Mouse (Mus musculus) liver, embryonic 14.5 days (tissue): Measurements from ENCODE around the gene Galnt17.

ENCODE experiments used
- CTCF ChIP-seq: IDR thresholded peaks from 2 replicates; pipeline ENCODE4 v1.5.1; 2016; ENCODE audit warnings: antibody characterized with exemption, low read depth, control low read depth
- EP300 ChIP-seq: IDR thresholded peaks from 2 replicates; pipeline ENCODE4 v1.6.1; 2016; ENCODE audit warnings: antibody characterized with exemption, low read depth

DNA sequence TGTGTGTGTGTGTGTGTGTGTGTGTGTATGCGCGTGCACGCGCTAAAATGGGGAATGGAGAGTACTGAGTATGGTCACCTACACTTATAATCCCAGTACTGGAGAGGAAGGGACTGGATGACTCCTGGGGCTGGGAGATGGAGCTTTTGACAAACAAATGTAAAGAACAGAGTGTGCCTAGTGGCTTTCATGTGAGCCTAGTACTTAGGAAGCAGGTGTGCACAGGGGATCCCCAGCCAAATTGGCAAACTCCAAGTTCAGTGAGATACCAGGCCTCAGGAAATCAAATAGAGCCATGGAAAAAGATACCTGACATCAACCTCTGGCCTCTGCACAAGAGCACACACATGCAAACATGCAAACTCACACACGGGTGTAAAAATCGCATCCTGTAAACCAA is 61.7 kb downstream of the Galnt17 start:
- TF ChIP-seq CTCF (no peak), EP300 (no peak)
